Comparison of ENCODE assay signal across 13 mouse cellular contexts in the genomic region with DNA sequence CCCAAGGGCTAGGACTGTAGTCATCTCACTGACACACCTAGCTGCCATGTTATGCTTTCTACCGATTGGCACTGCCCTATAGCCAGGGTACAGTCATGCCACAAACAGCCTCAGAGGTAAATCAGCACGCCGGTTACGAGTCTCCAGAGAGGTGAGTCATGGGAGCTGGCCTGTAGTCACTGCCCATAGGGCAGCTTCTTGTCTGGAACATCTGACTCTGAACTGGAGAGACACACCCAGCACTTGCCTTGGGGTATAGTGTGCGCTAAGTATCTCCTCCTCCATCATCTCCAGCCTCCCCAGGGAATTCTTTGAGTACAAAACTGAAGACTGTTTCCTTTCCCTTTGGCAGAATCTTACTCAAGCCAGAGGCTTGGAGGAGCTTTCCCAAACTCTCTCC. TPM values are rescaled to one million over a fixed set of nuclear protein-coding genes. Genes with fewer than 3 reads are reported as not detected.
DNase-seq lines count a peak whose midpoint lies in the region; ATAC-seq and TF ChIP-seq lines count a peak whose summit lies in the region.
"Had no signal": no experiment of that assay in that cellular context is flagged by ENCODE, and none has a peak within 500 bp of the region (broad histone marks: within the 10 kb centered on the region; RNA-seq: fewer than 3 reads in every experiment).

No protein-coding gene starts in this region.

- no peak for ATAC-seq in heart, embryonic 11.5 days (replicated peaks; ENCODE audit: insufficient number of reproducible peaks, low FRiP score, low TSS enrichment)
- ATAC-seq in monocyte, adult 5-6 weeks (replicated peaks; ENCODE audit: insufficient number of reproducible peaks, low FRiP score, low TSS enrichment, poor library complexity, severe bottlenecking) = no peak

- H3K4me1 ChIP-seq in heart, embryonic 11.5 days (ENCODE audit: control insufficient read depth, insufficient read depth, low read length) = peaks cover 7% of the 10 kb centered on the region
- H3K4me1 ChIP-seq in small intestine, adult 2 months (ENCODE audit: control insufficient read depth, insufficient read depth, insufficient read length, low read length) = peaks cover 11% of the 10 kb centered on the region

- H3K9me3 ChIP-seq in heart, embryonic 11.5 days (replicated peaks; ENCODE audit: control insufficient read depth, low read length) = no peaks in the 10 kb centered on the region
- H3K9me3 ChIP-seq: heart, embryonic 13.5 days; hindbrain, embryonic 13.5 days; midbrain, embryonic 12.5 days; neural tube, embryonic 12.5 days had no signal

- no peak overlapping the region for H3K4me2 ChIP-seq in heart, embryonic 11.5 days
- H3K4me2 ChIP-seq: heart, embryonic 13.5 days; hindbrain, embryonic 13.5 days; midbrain, embryonic 12.5 days; neural tube, embryonic 12.5 days had no signal

- H3K27ac ChIP-seq in heart, embryonic 11.5 days (ENCODE audit: low read depth, low read length) = no peak overlapping the region
- peak overlapping the region; percentile 68; the same call in 1 of the 2 replicates for H3K27ac ChIP-seq in small intestine, adult 2 months (ENCODE audit: insufficient read depth, low read depth, low read length)
- H3K27ac ChIP-seq: hindbrain, embryonic 13.5 days; midbrain, embryonic 12.5 days; neural tube, embryonic 12.5 days had no signal

- peak; percentile 94 for DNase-seq in heart, adult 11 months
- DNase-seq in MN1 (ENCODE audit: low spot score) = peak; percentile 95
- DNase-seq in adrenal gland, postnatal 14 days = peak; percentile 70
- no peak for DNase-seq in kidney, postnatal 25 days
- DNase-seq: kidney, adult 18-20 months; lung, postnatal 10 days had no signal

- TF ChIP-seq POLR2A in small intestine, adult 2 months (IDR thresholded peaks at IDR 0.05; ENCODE audit: low read depth, low read length) = no peak

- H3K36me3 ChIP-seq in heart, embryonic 11.5 days (ENCODE audit: control insufficient read depth, insufficient read depth, low read length) = peaks cover 5% of the 10 kb centered on the region; the same call in 1 of the 2 replicates
- peaks cover 7% of the 10 kb centered on the region for H3K36me3 ChIP-seq in small intestine, adult 2 months (ENCODE audit: control insufficient read depth, insufficient read depth, low read length)

- no peak overlapping the region for H3K9ac ChIP-seq in heart, embryonic 11.5 days (ENCODE audit: low read depth, low read length)
- H3K9ac ChIP-seq: heart, embryonic 13.5 days; hindbrain, embryonic 13.5 days; midbrain, embryonic 12.5 days; neural tube, embryonic 12.5 days had no signal

- 85% methylated on average over 5 of the region's 5 CpGs for WGBS in heart, embryonic 11.5 days (ENCODE audit: insufficient replicate concordance)
- WGBS in small intestine, adult 2 months = 55% methylated on average over 5 of the region's 5 CpGs

- no peaks in the 10 kb centered on the region for H3K27me3 ChIP-seq in heart, embryonic 11.5 days (ENCODE audit: control insufficient read depth, insufficient read depth, low read length)
- no peaks in the 10 kb centered on the region for H3K27me3 ChIP-seq in small intestine, adult 2 months (ENCODE audit: control insufficient read depth, insufficient read depth, low read length)
- H3K27me3 ChIP-seq: heart, embryonic 13.5 days; hindbrain, embryonic 13.5 days; neural tube, embryonic 12.5 days had no signal

- H3K4me3 ChIP-seq in heart, embryonic 11.5 days (ENCODE audit: low read depth, low read length) = no peak overlapping the region
- no peak overlapping the region for H3K4me3 ChIP-seq in small intestine, adult 2 months (ENCODE audit: low read depth, low read length)
- H3K4me3 ChIP-seq: heart, embryonic 13.5 days; hindbrain, embryonic 13.5 days; midbrain, embryonic 12.5 days; neural tube, embryonic 12.5 days had no signal

- TF ChIP-seq CTCF in small intestine, adult 2 months (IDR thresholded peaks at IDR 0.05; ENCODE audit: extremely low read depth, insufficient read length, insufficient replicate concordance, low read depth, low read length) = no peak

RNA-seq across cellular contexts. Expression of a gene that starts 1.7 kb away (rescaled TPM):
- polyA plus RNA-seq in heart, embryonic 11.5 days (2014; fragmentation: Nextera tagmentation; extraction: Ambion mirVana) = 61.8 and 95.4 TPM in 2 replicates
- 191 and 207 TPM in 2 replicates for total RNA-seq in adrenal gland, postnatal 14 days (2021)
- polyA plus RNA-seq in small intestine, adult 2 months (2012; rRNA removed) = 38.0 and 72.8 TPM in 2 replicates
- 12.1 to 32.5 TPM (median 24.6 TPM) in 3 replicates for total RNA-seq in monocyte, adult 5-6 weeks (2017)

RNA-seq across cellular contexts. Expression of a gene that starts 30.3 kb away (rescaled TPM):
- 40.1 and 50.2 TPM in 2 replicates for polyA plus RNA-seq in heart, embryonic 11.5 days (2014; fragmentation: Nextera tagmentation; extraction: Ambion mirVana)
- total RNA-seq in adrenal gland, postnatal 14 days (2021) = 43.7 and 44.2 TPM in 2 replicates
- 8.8 and 18.8 TPM in 2 replicates for polyA plus RNA-seq in small intestine, adult 2 months (2012; rRNA removed)
- total RNA-seq in monocyte, adult 5-6 weeks (2017) = 11.0 to 12.8 TPM (median 12.7 TPM) in 3 replicates

RNA-seq across cellular contexts. Expression of a gene that starts 34.5 kb away (rescaled TPM):
- polyA plus RNA-seq in heart, embryonic 11.5 days (2014; fragmentation: Nextera tagmentation; extraction: Ambion mirVana) = 16.4 and 16.5 TPM in 2 replicates
- total RNA-seq in adrenal gland, postnatal 14 days (2021) = 43.4 and 44.0 TPM in 2 replicates
- polyA plus RNA-seq in small intestine, adult 2 months (2012; rRNA removed) = 97.5 and 209 TPM in 2 replicates
- 41.3 to 61.2 TPM (median 48.2 TPM) in 3 replicates for total RNA-seq in monocyte, adult 5-6 weeks (2017)

RNA-seq across cellular contexts. Expression of a gene that starts 37.5 kb away (rescaled TPM):
- 7.2 and 10.8 TPM in 2 replicates for polyA plus RNA-seq in heart, embryonic 11.5 days (2014; fragmentation: Nextera tagmentation; extraction: Ambion mirVana)
- 7.8 and 9.2 TPM in 2 replicates for total RNA-seq in adrenal gland, postnatal 14 days (2021)
- polyA plus RNA-seq in small intestine, adult 2 months (2012; rRNA removed) = 0.41 and 0.58 TPM in 2 replicates
- total RNA-seq in monocyte, adult 5-6 weeks (2017) = 7.9 to 21.2 TPM (median 15.1 TPM) in 3 replicates

RNA-seq across cellular contexts. Expression of a gene that starts 37.6 kb away (rescaled TPM):
- 23.9 and 24.9 TPM in 2 replicates for polyA plus RNA-seq in heart, embryonic 11.5 days (2014; fragmentation: Nextera tagmentation; extraction: Ambion mirVana)
- 19.4 and 26.0 TPM in 2 replicates for total RNA-seq in adrenal gland, postnatal 14 days (2021)
- 19.6 and 48.3 TPM in 2 replicates for polyA plus RNA-seq in small intestine, adult 2 months (2012; rRNA removed)
- total RNA-seq in monocyte, adult 5-6 weeks (2017) = 26.5 to 65.0 TPM (median 45.3 TPM) in 3 replicates

Comparison
In these comparisons a context has a peak if more than half of its experiments do, and no peak if none do; other contexts are left out.
1. DNase-seq: peak in heart, adult 11 months (single experiment), MN1 (single experiment) and adrenal gland, postnatal 14 days (single experiment); none in kidney, postnatal 25 days (0 of 2).